ENCODE assay signal across 7 mouse cellular contexts in the genomic region with DNA sequence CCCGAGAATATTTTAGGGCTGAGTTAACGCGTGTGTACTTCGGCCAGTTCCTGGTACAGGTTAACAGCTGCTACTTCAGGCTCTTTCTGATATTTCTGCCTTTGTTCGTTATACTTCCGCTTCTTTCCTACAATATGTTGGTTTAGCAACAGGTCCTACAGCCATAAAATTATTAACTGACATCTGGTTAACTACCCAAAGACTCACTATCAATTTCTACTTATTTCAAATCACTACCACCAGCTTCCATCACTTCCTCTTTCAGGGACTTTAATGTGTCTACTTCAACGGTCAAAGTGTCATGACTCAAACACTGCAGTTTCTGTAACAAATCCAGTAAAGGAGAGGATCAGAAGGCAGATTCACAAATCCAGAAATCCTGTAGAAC. TPM values are rescaled to one million over a fixed set of nuclear protein-coding genes. Genes with fewer than 3 reads are reported as not detected.
DNase-seq lines count a peak whose midpoint lies in the region; ATAC-seq and TF ChIP-seq lines count a peak whose summit lies in the region.

No protein-coding gene starts in this region.

- peak overlapping the region; percentile 95 for H3K9ac ChIP-seq in forebrain, embryonic 16.5 days (replicated peaks; ENCODE audit: low read depth, low read length)
- H3K9ac ChIP-seq in liver, embryonic 16.5 days (ENCODE audit: low read depth, low read length) = peak overlapping the region; percentile 88

- H3K27me3 ChIP-seq in C2C12 (ENCODE audit: control insufficient read depth, insufficient read depth, insufficient read length) = no peaks in the 10 kb centered on the region
- H3K27me3 ChIP-seq in forebrain, embryonic 16.5 days (replicated peaks; ENCODE audit: control insufficient read depth, insufficient read depth, low read length) = no peaks in the 10 kb centered on the region
- no peaks in the 10 kb centered on the region for H3K27me3 ChIP-seq in liver, embryonic 16.5 days (ENCODE audit: control insufficient read depth, insufficient read depth, low read depth, low read length)

- H3K79me3 ChIP-seq in C2C12 (ENCODE audit: low read depth) = peaks cover 8% of the 10 kb centered on the region

- TF ChIP-seq CTCF in C2C12 (IDR thresholded peaks at IDR 0.05; ENCODE audit: control insufficient read depth, insufficient read depth, insufficient read length) = no peak

- H3K79me2 ChIP-seq in C2C12 (ENCODE audit: control insufficient read depth, insufficient read depth) = peaks cover 23% of the 10 kb centered on the region

- H3K4me2 ChIP-seq in forebrain, embryonic 16.5 days (ENCODE audit: low read length) = peak overlapping the region; percentile 88
- H3K4me2 ChIP-seq in liver, embryonic 16.5 days (ENCODE audit: low read depth, low read length) = peak overlapping the region; percentile 84

- WGBS in forebrain, embryonic 16.5 days = 49% methylated on average over 7 of the region's 7 CpGs
- WGBS in liver, embryonic 16.5 days (ENCODE audit: insufficient replicate concordance) = 8% methylated on average over 7 of the region's 7 CpGs

- peaks cover 17% of the 10 kb centered on the region for H3K36me3 ChIP-seq in C2C12 (ENCODE audit: control insufficient read depth, insufficient read depth)
- H3K36me3 ChIP-seq in forebrain, embryonic 16.5 days (ENCODE audit: control insufficient read depth, insufficient read depth) = no peaks in the 10 kb centered on the region
- no peaks in the 10 kb centered on the region for H3K36me3 ChIP-seq in liver, embryonic 16.5 days (ENCODE audit: control insufficient read depth, insufficient read depth)

- no peaks in the 10 kb centered on the region for H3K9me3 ChIP-seq in forebrain, embryonic 16.5 days (ENCODE audit: control insufficient read depth, low read length)
- H3K9me3 ChIP-seq in liver, embryonic 16.5 days (replicated peaks; ENCODE audit: control insufficient read depth, low read length) = no peaks in the 10 kb centered on the region

- peak; percentile 78 for DNase-seq in 3T3-L1 (ENCODE audit: low read depth, low spot score)
- no peak for DNase-seq in frontal cortex, adult 2 months (ENCODE audit: extremely low spot score in 1 of 2, low spot score in 1 of 2)
- DNase-seq in right cerebral cortex, adult 2 months (ENCODE audit: low spot score in 2 of 2) = no peak

- ATAC-seq in forebrain, embryonic 16.5 days = peak; percentile 21
- ATAC-seq in liver, embryonic 16.5 days (ENCODE audit: low read depth) = no peak
- no peak for ATAC-seq in cerebellum, adult (ENCODE audit: insufficient number of reproducible peaks, low FRiP score, low TSS enrichment)

- peak overlapping the region; percentile 82 for H3K4me3 ChIP-seq in C2C12 (ENCODE audit: insufficient read depth, poor library complexity, severe bottlenecking)
- peak overlapping the region; percentile 81 for H3K4me3 ChIP-seq in forebrain, embryonic 16.5 days (replicated peaks; ENCODE audit: low read length)
- H3K4me3 ChIP-seq in liver, embryonic 16.5 days (ENCODE audit: low read depth, low read length) = peak overlapping the region; percentile 91

- H3ac ChIP-seq in C2C12 (ENCODE audit: control insufficient read depth, insufficient read length, low read depth) = peak overlapping the region; percentile 48

- peaks cover 7% of the 10 kb centered on the region for H3K4me1 ChIP-seq in forebrain, embryonic 16.5 days (replicated peaks; ENCODE audit: control insufficient read depth, insufficient read depth, low read length)
- no peaks in the 10 kb centered on the region; the same call in 1 of the 2 replicates for H3K4me1 ChIP-seq in liver, embryonic 16.5 days (ENCODE audit: control insufficient read depth, low read depth, low read length)

- H3K27ac ChIP-seq in forebrain, embryonic 16.5 days (ENCODE audit: low read length) = peak overlapping the region; percentile 97
- peak overlapping the region; percentile 96 for H3K27ac ChIP-seq in liver, embryonic 16.5 days (ENCODE audit: low read length)

TF ChIP-seq in C2C12, 6 proteins besides CTCF, POLR2A, EP300 and RAD21:
- no peak for TF ChIP-seq USF1 (IDR thresholded peaks at IDR 0.05; ENCODE audit: low read depth)
- no peak for TF ChIP-seq MAX (IDR thresholded peaks at IDR 0.05)
- no peak for TF ChIP-seq CEBPB (IDR thresholded peaks at IDR 0.05; ENCODE audit: low read depth)
- no peak for TF ChIP-seq FOSL1 (IDR thresholded peaks at IDR 0.05; ENCODE audit: insufficient read depth, low read length, poor library complexity, severe bottlenecking)
- TF ChIP-seq MYOD1 (IDR thresholded peaks at IDR 0.05; ENCODE audit: control insufficient read depth, insufficient read length, low read depth) = no peak
- TF ChIP-seq MYOG (IDR thresholded peaks at IDR 0.05; ENCODE audit: control insufficient read depth, extremely low read depth, insufficient read length) = no peak

RNA-seq across cellular contexts. Expression of a gene that starts 0.4 kb away (rescaled TPM):
- 36.5 TPM for polyA plus RNA-seq in C2C12 (2012; fragmentation: generic; extraction: Trizol)
- polyA plus RNA-seq in forebrain, embryonic 16.5 days (2015; fragmentation: Nextera tagmentation; extraction: Ambion mirVana) = 58.9 and 61.4 TPM in 2 replicates
- 16.7 and 17.8 TPM in 2 replicates for polyA plus RNA-seq in liver, embryonic 16.5 days (2015; fragmentation: Nextera tagmentation; extraction: Ambion mirVana)
- polyA plus RNA-seq in frontal cortex, adult 2 months (2012; rRNA removed) = 43.3 and 45.0 TPM in 2 replicates

RNA-seq across cellular contexts. Expression of a gene that starts 22.6 kb away (rescaled TPM):
- polyA plus RNA-seq in C2C12 (2012; fragmentation: generic; extraction: Trizol) = not detected
- not detected in 2 replicates for polyA plus RNA-seq in forebrain, embryonic 16.5 days (2015; fragmentation: Nextera tagmentation; extraction: Ambion mirVana)
- polyA plus RNA-seq in liver, embryonic 16.5 days (2015; fragmentation: Nextera tagmentation; extraction: Ambion mirVana) = 0.02 TPM in 1 of 2 replicates, not detected in the other
- not detected in 2 replicates for polyA plus RNA-seq in frontal cortex, adult 2 months (2012; rRNA removed)
